Mouse (Mus musculus): ENCODE measurements around the gene Capn12. TPM values are rescaled to one million over a fixed set of nuclear protein-coding genes. Genes with fewer than 3 reads are reported as not detected.

The Capn12 gene
- polyA plus RNA-seq, 1 experiment from 2014 or later = 0.64 TPM

DNA sequence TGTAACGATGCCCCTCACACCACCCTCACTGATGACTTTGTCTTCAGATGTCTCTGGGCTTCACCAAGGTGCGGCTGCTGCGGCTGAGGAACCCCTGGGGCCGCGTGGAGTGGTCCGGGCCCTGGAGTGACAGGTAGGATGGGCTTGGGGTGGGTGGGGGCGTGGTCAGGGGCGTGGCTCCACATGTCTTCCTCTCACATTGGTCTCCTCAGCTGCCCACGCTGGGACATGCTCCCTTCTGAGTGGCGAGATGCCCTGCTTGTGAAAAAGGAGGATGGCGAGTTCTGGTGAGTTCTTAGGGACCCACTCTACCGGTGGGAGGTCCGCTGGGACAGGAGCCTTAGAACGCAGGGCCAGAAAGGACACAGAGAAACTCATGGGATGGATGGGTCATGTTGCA lies 5.3 kb downstream of the Capn12 start:
- Histone ChIP-seq H3K36me3 (ENCODE audit: control insufficient read depth, insufficient read depth, low read length) (peaks cover 4% of the 10 kb centered on the region), H3K27ac (ENCODE audit: low read depth, low read length) (no peak overlapping the region), H3K27me3 (ENCODE audit: control insufficient read depth, insufficient read depth, low read length) (peaks cover 34% of the 10 kb centered on the region), H3K4me2 (replicated peaks; ENCODE audit: low read depth, low read length) (no peak overlapping the region), H3K4me3 (ENCODE audit: low read length) (no peak overlapping the region), H3K9me3 (ENCODE audit: control insufficient read depth, low read length) (no peaks in the 10 kb centered on the region), H3K9ac (ENCODE audit: low read depth, low read length) (no peak overlapping the region), H3K4me1 (ENCODE audit: control insufficient read depth, insufficient read depth, low read length) (peaks cover 8% of the 10 kb centered on the region)
- 26% methylated on average over 14 of the region's 14 CpGs for WGBS
- peak; percentile 15; the same call in 1 of the 2 replicates for ATAC-seq (ENCODE audit: low FRiP score, low TSS enrichment)

DNA sequence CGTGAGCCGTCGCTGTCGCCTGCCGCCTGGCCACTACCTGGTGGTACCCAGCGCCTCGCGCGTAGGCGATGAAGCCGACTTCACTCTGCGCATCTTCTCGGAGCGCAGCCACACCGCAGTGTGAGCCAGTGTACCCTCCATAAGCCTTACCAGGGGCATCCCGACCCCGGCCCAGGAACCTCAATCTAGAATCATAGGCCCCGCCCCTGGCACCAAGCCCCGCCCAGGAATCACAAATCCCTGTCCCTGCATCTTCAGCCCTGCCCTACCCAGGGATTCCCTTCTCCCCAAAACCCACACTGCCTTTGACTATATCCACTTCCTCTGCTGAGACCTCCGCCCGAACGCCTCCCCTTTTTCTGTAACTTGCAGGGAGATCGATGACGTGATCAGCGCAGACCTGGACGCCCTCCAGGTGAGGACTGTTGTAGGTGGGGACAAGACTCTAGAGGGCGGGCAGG lies 7.5 kb downstream of the Capn12 start:
- Histone ChIP-seq H3K36me3 (ENCODE audit: control insufficient read depth, insufficient read depth, low read length) (peaks cover 26% of the 10 kb centered on the region), H3K4me1 (ENCODE audit: control insufficient read depth, insufficient read depth, low read length) (peaks cover 6% of the 10 kb centered on the region; the same call in 1 of the 2 replicates), H3K27ac (ENCODE audit: low read depth, low read length) (no peak overlapping the region), H3K9ac (ENCODE audit: low read depth, low read length) (peak overlapping the region; percentile 18), H3K27me3 (ENCODE audit: control insufficient read depth, insufficient read depth, low read length) (peaks cover 34% of the 10 kb centered on the region), H3K4me2 (replicated peaks; ENCODE audit: low read depth, low read length) (peak overlapping the region; percentile 62), H3K9me3 (ENCODE audit: control insufficient read depth, low read length) (no peaks in the 10 kb centered on the region), H3K4me3 (ENCODE audit: low read length) (peak overlapping the region; percentile 34)
- WGBS = 2% methylated on average over 27 of the region's 27 CpGs
- peak; percentile 34; the same call in 1 of the 2 replicates for ATAC-seq (ENCODE audit: low FRiP score, low TSS enrichment)

DNA sequence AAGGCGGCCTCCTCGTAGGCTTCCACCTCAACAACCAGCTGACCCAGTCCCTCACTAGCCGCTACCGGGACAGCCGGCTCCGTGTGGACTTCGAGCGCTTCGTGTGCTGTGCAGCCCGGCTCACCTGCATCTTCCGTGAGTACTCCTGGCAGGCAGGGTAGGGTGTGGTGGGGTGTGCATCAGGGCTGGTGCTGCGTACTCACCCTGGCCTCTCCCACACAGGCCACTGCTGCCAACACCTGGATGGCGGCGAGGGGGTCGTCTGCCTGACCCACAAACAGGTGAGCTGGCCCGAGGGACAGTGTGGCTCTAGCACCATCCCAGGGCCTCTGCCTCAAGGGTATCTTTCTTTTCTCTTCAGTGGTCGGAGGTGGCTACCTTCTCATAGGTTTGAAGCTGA lies 11.4 kb downstream of the Capn12 start:
- Histone ChIP-seq H3K4me2 (replicated peaks; ENCODE audit: low read depth, low read length) (no peak overlapping the region), H3K27ac (ENCODE audit: low read depth, low read length) (no peak overlapping the region), H3K27me3 (ENCODE audit: control insufficient read depth, insufficient read depth, low read length) (peaks cover 30% of the 10 kb centered on the region), H3K9me3 (ENCODE audit: control insufficient read depth, low read length) (no peaks in the 10 kb centered on the region), H3K4me1 (ENCODE audit: control insufficient read depth, insufficient read depth, low read length) (peaks cover 6% of the 10 kb centered on the region; the same call in 1 of the 2 replicates), H3K36me3 (ENCODE audit: control insufficient read depth, insufficient read depth, low read length) (peaks cover 64% of the 10 kb centered on the region), H3K9ac (ENCODE audit: low read depth, low read length) (no peak overlapping the region), H3K4me3 (ENCODE audit: low read length) (no peak overlapping the region)
- no peak for ATAC-seq (ENCODE audit: low FRiP score, low TSS enrichment)
- 96% methylated on average over 17 of the region's 17 CpGs for WGBS

DNA sequence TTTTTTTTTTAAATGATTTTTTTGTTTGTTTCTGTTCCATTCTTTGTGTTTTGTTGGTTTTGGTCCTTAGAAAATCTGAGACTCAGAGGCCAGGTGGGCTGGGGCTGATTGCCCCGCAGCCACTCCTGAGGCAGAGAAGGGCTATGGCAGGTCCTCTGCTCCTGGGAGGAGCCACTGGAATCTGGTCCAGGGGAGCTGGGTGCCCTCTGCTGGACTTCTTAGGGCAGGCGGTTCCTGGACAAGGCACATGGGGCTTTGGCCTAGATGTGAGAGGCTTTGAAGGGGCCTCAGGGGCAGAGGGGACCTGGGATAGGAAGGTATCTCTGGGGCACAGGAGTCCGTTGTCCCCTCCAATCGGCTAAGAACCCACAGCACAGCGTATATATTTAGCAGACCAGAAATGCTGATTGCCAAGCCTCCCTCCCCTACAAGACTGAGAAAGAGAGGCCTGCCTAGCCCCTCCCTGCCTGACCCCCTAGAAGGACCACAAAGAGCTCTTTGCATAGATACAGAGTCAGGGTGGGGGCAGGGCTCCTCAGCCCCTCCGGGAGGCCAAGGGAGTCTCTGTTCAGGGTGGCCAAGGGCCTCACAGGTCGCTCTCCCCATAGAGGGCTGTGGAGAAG lies 12.5 kb downstream of the Capn12 start:
- Histone ChIP-seq H3K4me2 (replicated peaks; ENCODE audit: low read depth, low read length) (no peak overlapping the region), H3K36me3 (ENCODE audit: control insufficient read depth, insufficient read depth, low read length) (peaks cover 76% of the 10 kb centered on the region), H3K9me3 (ENCODE audit: control insufficient read depth, low read length) (no peaks in the 10 kb centered on the region), H3K9ac (ENCODE audit: low read depth, low read length) (no peak overlapping the region), H3K4me1 (ENCODE audit: control insufficient read depth, insufficient read depth, low read length) (peaks cover under 1% of the 10 kb centered on the region; the same call in 1 of the 2 replicates), H3K27me3 (ENCODE audit: control insufficient read depth, insufficient read depth, low read length) (peaks cover 19% of the 10 kb centered on the region), H3K4me3 (ENCODE audit: low read length) (no peak overlapping the region), H3K27ac (ENCODE audit: low read depth, low read length) (no peak overlapping the region)
- peak; percentile 40; the same call in 1 of the 2 replicates for ATAC-seq (ENCODE audit: low FRiP score, low TSS enrichment)
- WGBS = 50% methylated on average over 7 of the region's 7 CpGs

DNA sequence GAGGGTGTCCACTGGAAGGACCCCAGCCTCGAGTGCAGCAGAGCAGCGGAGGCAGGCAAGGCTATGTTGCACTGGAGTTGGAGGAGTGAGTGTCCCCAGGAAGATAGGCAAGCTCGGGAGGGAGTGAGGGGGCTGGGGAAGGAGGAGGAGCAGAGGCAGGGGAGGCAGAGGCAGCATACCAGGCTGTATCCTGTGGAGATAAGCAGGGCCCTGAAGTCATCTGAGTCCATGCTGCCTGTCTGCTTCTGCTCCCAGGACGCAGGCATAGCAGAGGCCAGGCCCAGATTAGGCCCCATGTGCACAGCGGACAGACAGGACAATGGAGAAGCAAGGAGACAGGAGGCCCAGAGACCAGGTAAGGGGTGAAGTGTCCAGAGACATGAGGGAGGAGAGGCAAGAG lies 13.7 kb downstream of the Capn12 start:
- Histone ChIP-seq H3K9me3 (ENCODE audit: control insufficient read depth, low read length) (no peaks in the 10 kb centered on the region), H3K4me3 (ENCODE audit: low read length) (no peak overlapping the region), H3K9ac (ENCODE audit: low read depth, low read length) (no peak overlapping the region), H3K27me3 (ENCODE audit: control insufficient read depth, insufficient read depth, low read length) (peaks cover 7% of the 10 kb centered on the region), H3K4me2 (replicated peaks; ENCODE audit: low read depth, low read length) (no peak overlapping the region), H3K27ac (ENCODE audit: low read depth, low read length) (no peak overlapping the region), H3K36me3 (ENCODE audit: control insufficient read depth, insufficient read depth, low read length) (peaks cover 87% of the 10 kb centered on the region), H3K4me1 (ENCODE audit: control insufficient read depth, insufficient read depth, low read length) (no peaks in the 10 kb centered on the region)
- 64% methylated on average over 5 of the region's 5 CpGs for WGBS
- ATAC-seq (ENCODE audit: low FRiP score, low TSS enrichment) = no peak

DNA sequence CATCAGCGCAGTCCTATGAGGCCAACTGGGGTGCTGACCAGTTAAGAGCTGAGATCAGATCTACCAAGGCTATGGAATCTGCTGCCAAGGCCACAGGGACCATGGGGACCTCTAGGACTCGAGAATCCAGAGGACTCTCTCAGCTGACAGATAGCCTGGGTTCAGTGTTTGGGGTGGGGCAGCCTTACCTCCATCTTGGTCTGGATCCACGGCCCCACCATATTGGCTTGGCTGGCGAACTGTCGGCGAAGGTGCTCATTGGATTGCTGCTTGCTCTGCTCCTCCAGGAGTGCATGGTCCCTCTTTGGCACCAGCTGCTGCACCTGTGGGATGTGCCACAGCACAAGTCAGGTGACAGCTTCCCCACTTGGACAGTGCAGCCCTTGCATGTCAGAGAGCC lies 16.4 kb downstream of the Capn12 start:
- WGBS = 88% methylated on average over 6 of the region's 6 CpGs
- no peak for ATAC-seq (ENCODE audit: low FRiP score, low TSS enrichment)
- H3K4me1 ChIP-seq (ENCODE audit: control insufficient read depth, insufficient read depth, low read length) = no peaks in the 10 kb centered on the region
- H3K27ac ChIP-seq (ENCODE audit: low read depth, low read length) = no peak overlapping the region
- peak overlapping the region; percentile 34; the same call in 1 of the 2 replicates for H3K9ac ChIP-seq (ENCODE audit: low read depth, low read length)
- H3K36me3 ChIP-seq (ENCODE audit: control insufficient read depth, insufficient read depth, low read length) = peaks cover 98% of the 10 kb centered on the region
- H3K4me3 ChIP-seq (ENCODE audit: low read length) = no peak overlapping the region
- H3K27me3 ChIP-seq (ENCODE audit: control insufficient read depth, insufficient read depth, low read length) = no peaks in the 10 kb centered on the region
- H3K4me2 ChIP-seq (replicated peaks; ENCODE audit: low read depth, low read length) = no peak overlapping the region
- no peaks in the 10 kb centered on the region for H3K9me3 ChIP-seq (ENCODE audit: control insufficient read depth, low read length)

DNA sequence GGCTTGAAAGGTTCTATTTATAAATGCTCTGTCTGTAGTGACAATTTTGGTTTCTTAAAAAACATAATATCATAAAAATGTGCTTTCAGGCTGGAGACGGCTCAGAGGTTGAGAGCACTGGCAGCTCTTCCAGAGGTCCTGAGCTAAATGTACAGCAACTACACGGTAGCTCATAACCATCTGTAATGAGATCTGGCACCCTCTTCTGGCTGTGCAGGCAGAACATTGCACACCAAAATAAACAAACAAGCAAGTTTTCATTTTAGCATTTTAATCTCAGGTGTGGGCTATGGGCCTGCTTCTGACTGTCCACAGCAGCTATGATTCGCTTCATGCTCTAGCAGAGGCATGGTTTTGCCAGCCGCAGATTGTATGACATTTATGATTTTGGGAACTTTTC lies 18.8 kb downstream of the Capn12 start:
- WGBS = 85% methylated on average over 4 of the region's 4 CpGs
- Histone ChIP-seq H3K36me3 (ENCODE audit: control insufficient read depth, insufficient read depth, low read length) (peaks cover 99% of the 10 kb centered on the region), H3K4me3 (ENCODE audit: low read length) (no peak overlapping the region), H3K27ac (ENCODE audit: low read depth, low read length) (no peak overlapping the region), H3K9ac (ENCODE audit: low read depth, low read length) (no peak overlapping the region), H3K4me2 (replicated peaks; ENCODE audit: low read depth, low read length) (no peak overlapping the region), H3K9me3 (ENCODE audit: control insufficient read depth, low read length) (no peaks in the 10 kb centered on the region), H3K27me3 (ENCODE audit: control insufficient read depth, insufficient read depth, low read length) (no peaks in the 10 kb centered on the region), H3K4me1 (ENCODE audit: control insufficient read depth, insufficient read depth, low read length) (no peaks in the 10 kb centered on the region)
- no peak for ATAC-seq (ENCODE audit: low FRiP score, low TSS enrichment)

DNA sequence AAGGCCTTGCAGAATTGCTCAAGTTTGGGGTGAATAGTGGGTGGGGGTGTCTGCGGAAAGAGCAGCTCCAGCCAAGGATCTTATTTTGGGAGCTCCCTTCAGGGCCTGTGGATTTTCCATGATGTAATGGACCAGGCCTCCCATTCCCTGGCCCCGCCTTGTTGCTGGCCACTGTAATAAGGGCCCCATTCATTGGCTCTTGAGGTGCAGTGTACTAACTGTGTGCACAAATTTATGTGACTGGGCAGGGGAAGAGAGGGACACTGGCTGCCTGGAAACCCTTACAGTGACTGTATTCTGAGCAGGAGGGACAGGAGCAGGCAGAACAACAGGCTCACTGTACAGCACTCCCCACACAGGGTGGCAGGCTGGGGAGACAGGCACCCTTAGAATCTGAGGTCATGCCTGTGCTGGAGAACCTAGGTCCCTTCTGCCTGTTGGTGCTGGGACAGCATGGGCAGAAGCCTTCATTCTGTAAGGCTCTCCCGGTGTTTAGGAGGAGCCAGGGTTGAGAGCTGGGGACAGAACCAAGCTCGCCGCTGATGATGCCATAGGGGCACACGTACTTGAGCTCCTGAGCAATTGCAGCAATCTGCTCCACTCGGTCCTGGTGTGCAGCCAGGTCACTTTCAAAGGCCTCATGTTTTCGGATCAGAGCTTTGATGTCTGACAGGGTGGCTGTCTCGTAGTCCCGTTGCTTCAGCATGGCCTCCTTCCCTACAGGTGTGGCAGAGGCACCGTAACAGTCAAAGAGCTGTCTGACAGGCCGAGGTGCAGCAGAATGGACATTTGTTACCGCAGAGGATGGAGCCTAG lies 20.3 kb downstream of the Capn12 start:
- Histone ChIP-seq H3K27ac (ENCODE audit: low read depth, low read length) (no peak overlapping the region), H3K36me3 (ENCODE audit: control insufficient read depth, insufficient read depth, low read length) (peaks cover 99% of the 10 kb centered on the region), H3K9ac (ENCODE audit: low read depth, low read length) (no peak overlapping the region), H3K4me2 (replicated peaks; ENCODE audit: low read depth, low read length) (no peak overlapping the region), H3K4me1 (ENCODE audit: control insufficient read depth, insufficient read depth, low read length) (no peaks in the 10 kb centered on the region), H3K4me3 (ENCODE audit: low read length) (no peak overlapping the region), H3K27me3 (ENCODE audit: control insufficient read depth, insufficient read depth, low read length) (no peaks in the 10 kb centered on the region), H3K9me3 (ENCODE audit: control insufficient read depth, low read length) (no peaks in the 10 kb centered on the region)
- ATAC-seq (ENCODE audit: low FRiP score, low TSS enrichment) = no peak
- WGBS = 87% methylated on average over 13 of the region's 13 CpGs

DNA sequence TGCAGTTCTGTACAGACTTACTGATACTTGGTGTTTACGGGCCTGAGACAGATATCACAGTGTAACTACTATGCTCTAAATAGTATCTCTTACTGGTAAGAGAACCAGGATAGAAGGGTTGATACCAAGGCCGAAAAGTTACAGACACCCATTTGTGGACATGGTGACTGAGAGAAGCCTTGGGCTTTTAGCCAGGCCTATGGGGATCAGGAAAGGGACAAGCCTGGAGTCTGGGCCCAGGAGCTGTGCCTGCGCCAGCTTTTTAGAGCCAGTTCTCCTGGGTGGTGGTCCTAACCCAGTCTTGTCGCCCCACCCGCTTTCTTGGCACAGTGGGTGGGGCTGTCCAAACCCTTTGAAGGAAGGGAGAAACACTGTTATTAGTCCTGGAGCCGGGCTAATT lies 21.0 kb downstream of the Capn12 start:
- H3K4me2 ChIP-seq (replicated peaks; ENCODE audit: low read depth, low read length) = no peak overlapping the region
- H3K9ac ChIP-seq (ENCODE audit: low read depth, low read length) = no peak overlapping the region
- H3K36me3 ChIP-seq (ENCODE audit: control insufficient read depth, insufficient read depth, low read length) = peaks cover 99% of the 10 kb centered on the region
- 90% methylated on average over 6 of the region's 6 CpGs for WGBS
- no peak for ATAC-seq (ENCODE audit: low FRiP score, low TSS enrichment)
- H3K27ac ChIP-seq (ENCODE audit: low read depth, low read length) = no peak overlapping the region
- H3K9me3 ChIP-seq (ENCODE audit: control insufficient read depth, low read length) = no peaks in the 10 kb centered on the region
- no peaks in the 10 kb centered on the region for H3K27me3 ChIP-seq (ENCODE audit: control insufficient read depth, insufficient read depth, low read length)
- H3K4me3 ChIP-seq (ENCODE audit: low read length) = no peak overlapping the region
- H3K4me1 ChIP-seq (ENCODE audit: control insufficient read depth, insufficient read depth, low read length) = no peaks in the 10 kb centered on the region

All from kidney, embryonic 14.5 days (tissue).